Mouse (Mus musculus) frontal cortex, postnatal 14 days (tissue): ENCODE results near the gene Cwc27.

Source experiments
- DNase-seq, 2 experiments: peaks; one replicate each; pipeline ENCODE4 v3.0.0; 2022; ENCODE audit warnings: low spot score in 2 of 2

Cwc27 gene

DNA sequence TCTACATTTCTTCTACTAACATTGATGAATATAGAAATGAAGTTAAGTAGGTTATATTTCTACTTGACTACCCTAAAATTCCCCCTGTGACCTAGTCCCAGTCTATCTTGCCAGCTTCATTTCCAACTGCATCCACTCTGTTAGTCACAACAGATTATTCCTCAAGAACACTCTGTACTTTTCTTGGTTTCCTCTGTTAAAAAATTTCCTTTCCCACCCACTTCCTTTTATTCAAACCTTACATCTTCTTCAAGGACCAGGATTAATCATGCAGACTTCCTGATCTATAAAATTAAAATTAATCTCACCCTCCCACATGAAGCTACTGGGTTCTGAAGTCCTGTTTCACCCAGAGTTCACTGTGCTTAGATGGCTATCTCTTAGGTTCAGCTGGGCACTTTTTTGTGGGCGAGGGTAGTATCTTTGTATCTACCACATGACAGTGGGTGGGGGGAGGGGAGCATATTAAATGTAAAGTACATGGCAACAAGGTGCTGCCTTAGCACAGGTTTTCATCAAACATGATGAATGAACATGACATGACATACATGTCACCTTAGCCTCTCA, 37.8 kb downstream of the Cwc27 start:
- DNase-seq, result no peak

DNA sequence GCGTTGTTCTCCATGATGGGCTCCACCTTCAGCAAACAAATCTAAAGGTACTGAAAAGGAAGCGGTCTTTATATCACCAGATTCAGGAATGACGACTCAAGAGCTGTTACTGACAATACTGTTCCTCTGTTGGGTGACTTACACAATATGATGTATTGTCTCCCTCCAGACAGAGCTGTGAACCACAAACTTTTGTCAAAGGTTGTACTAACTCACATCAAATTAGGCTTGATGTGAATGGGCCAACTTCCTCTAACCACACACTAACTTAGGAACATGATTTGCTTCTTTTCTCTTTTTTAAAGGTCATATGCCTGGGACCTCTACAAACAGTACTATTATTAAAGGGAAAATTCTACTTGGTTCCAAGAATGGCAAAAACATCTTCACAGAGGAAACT, 53.7 kb downstream of the Cwc27 start:
- no peak for DNase-seq

DNA sequence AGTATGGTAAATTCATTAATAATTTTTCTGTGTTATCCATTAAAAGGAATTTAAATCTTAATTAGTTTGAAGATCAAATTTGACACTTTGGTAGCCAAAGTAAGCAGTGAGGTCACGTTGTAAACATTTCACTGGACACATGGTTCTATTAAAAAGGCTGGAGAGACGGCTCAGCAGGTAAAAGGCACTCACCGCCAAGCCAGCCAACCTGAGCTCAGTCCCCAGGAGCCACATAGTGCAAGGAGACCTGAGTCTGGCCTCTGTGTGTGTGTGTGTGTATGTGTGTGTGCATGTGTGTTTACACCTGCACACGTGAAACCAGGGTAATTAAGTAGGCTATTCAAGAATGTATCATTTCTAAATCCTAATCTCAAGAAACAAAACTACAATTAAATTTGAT, 54.5 kb downstream of the Cwc27 start:
- no peak for DNase-seq

DNA sequence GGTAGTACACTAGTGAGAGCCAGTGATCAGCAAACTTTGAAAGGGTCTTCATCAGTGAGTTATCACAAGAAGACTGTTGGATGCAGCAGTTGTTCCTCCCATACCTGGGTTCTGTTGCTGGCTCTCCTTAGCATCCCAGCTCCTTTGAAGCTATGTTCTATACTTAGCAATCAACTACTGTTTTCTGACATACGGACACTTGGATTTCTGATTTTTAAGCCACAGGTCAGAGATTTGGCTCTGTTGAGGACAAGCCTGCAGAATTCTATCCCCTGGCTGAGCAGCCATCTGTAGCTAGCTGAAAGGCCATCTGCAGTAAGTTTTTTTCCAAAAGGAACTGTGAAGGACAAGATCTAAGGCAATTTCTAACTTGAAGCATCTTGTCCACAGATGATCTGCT, 57.6 kb downstream of the Cwc27 start:
- no peak for DNase-seq

DNA sequence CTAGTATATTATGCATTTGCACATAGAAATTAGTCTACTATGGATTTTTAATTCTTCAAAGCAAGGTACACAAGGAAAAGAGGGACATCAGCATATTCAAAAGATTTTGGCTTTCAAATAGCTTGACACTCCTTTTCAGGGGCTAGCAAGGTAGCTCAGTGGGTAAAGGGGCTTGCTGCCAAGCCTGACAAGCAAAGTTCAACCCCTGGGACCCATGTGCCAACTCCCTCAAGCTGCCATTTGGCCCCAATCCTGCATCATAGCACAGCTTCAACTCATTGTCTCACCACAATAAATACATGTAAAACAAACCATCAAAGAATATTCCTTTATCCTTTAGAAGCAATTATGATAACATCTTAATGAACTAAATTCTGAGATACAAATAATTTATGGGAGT, 69.9 kb downstream of the Cwc27 start:
- DNase-seq, result no peak

DNA sequence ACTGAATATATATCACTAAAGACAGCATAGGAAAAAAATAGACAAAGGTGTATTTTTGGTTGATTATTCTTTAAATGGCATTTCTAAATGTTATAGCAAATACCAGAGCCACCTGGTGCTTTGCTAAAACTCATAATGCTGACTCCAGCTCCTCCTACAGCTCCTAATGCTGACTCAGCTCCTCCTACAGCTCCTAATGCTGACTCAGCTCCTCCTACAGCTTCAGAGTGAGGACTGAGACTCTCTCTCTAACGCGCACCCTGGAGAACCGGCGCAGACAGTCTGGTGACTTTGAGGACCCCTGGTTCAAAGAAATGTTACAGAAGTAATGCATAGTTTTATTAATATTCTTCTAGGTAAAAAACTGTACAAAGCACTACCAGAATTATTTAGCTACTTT, 74.1 kb downstream of the Cwc27 start:
- no peak for DNase-seq

DNA sequence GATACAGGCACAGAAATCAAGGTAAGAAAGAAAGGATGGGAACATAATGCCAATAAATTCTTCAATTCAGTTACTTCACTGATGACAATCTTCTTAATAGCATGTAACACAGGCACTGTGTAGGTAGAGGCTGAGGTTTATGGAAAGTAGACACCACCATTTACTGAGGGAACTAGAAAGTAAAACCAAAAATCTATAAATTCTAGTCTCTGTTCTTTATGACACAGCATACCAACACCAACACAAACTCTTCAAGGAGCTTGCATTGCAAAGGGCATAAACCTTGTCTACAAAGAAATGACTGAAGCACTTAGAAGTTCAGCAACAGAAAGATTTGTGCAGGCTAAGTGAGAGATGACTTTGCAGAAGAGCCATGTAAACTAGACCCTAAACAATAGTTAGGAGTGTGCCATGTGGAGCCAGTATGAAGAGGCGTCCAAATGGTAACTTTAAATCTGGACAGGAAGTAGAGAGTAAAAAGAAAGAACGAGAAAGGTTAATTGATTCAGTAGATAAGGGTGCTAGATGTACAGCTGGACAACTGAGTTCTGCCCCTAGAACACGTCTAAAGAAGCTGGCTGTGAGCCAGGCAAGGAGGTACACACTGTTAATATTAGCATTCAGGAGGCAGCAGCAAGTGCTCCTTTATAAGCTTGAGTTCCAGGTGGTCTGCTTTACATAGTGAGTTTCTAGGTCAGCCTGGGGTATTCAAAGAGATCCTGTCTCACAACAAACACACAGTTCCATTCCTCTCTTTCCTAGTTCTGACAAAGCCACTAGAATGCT, 87.5 kb downstream of the Cwc27 start:
- DNase-seq, result no peak

DNA sequence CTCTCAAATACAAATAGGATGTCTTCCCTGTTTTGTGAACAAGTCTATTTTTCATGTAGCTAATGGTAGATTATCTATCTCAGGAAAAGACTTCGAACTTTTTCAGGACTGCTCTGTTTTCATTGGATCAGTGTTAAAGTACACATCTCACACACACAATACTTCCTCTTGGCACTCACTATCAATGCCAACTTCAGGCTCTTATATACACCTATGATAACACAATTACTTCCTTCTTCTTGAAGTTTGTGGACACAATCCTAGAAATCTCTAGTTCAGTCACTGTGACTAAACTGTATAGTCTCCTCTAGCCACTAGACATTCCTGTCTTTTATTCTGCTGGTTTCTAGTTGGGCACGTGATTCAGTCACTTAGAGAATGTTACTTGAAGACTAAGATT, 89.3 kb downstream of the Cwc27 start:
- DNase-seq, result no peak

DNA sequence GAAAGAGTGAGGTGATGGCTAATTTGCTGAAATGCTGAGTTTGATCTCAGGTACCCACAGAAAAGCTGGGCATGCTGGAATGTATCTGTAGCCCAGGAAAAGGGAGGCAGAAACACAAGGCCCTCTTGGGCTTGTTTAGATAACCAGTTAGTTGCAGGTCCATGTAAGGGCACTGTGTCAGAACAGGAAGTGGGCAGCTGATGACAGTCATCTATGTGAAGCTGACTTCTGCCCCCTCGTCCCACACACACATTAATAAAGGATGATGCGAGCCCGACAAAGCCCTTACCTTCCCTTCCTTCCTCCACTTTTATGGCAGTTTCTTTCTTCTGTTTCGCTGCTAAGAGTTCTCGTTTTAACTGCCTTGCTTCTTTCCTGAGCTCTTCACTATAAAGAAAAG, 96.8 kb downstream of the Cwc27 start:
- no peak for DNase-seq

DNA sequence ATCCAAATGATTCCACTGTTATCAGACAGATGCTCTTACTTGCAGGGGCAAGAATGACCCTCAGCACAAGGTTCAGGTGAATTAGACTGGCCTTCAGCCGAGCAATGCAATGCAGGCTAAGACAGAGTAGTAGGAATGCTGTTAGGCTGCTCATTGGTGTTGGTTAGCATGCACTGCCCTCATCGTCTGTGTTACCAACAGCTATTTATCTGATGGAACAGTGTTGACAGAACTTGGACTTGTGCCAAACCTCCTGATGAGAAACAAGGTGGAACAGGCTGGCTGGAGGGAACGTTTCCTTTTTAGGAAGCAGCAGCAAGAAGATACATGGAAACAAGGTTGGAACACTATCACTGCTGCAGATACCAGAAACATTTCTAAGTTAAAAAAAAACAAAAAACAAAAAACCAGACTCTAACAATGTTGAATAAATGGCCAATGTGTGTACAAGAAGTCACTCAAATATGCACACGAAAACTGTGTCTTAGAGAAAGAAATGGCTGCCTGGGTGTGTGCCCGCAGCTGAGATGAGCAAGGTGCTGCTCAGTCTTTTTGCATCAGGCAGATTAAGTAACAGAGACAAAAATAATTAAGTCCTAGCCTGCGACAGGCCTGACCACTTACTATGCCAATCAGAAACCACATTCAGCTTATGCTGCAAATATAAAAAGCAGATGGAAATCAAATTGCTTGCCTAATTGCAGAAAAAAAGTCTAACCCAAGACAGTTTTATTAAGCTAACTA, 122.2 kb downstream of the Cwc27 start:
- DNase-seq, result peak in 1 of 2 experiments; percentile 9

DNA sequence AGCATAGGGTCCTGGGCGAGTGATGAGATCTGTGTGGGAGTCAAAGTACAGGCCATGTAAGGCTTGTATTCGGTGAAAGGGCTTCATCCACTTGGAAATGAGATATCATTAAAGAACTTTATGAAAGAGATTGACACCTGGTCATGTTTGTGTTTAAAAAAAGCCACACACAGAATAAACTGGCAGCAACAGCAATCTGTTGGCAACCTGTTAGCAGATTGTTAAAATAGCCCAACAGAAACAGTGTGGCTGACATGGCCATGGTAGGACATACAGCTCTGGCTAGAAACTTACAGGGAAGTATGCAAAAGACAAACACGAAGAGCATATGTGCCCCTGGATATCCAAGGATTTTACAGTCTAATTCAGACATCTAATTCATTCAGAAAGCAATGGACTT, 124.2 kb downstream of the Cwc27 start:
- DNase-seq, result no peak

DNA sequence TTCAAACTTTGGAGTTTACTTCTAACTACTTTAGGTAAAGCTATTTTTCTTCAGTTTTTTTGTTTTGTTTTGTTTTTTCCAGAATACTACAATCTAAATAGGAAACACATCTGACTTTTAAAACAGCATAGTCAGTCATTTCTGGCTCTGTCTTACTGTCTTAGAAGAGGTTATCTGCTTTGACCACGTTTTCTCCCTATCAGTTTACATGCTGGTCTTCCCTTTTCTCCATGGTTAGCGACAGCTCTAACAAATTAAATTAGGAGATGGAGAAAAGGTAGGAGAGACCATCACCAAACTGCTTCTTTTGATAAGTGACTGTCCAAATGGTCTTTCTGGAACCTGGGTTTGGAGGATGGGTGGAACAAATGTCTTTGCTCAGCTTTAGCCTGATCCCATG, 131.4 kb downstream of the Cwc27 start:
- DNase-seq, result no peak

DNA sequence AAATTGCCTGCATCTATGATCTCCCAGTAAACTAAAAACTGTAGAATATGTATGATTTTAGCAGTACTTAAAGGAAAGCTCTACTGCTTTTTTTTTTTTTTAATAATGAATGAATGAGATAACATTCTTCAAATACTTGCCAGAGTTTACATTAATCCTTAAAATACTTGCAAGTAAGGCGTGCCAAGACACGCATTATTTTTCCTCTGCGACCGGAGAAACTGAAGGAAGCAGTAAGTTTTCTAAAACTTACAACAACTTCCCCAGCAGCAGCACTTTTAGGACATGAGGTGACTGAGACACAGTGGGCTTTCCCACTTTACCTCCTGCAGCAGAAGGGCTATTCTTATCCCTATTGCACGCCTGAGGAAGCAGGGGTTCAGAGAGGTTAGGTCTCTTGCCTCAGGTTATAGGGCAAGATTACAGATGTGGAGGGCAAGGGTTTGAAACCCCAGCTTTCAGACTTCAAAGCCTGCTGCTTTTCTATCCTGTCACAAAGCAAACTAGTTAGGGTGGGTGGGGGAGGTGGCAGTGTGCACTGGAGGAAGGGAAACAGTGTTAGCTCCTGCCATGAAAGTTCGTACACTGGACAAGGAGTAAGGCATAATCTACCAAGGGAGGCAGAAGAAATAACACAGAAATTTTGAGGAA, 132.5 kb downstream of the Cwc27 start:
- no peak for DNase-seq

DNA sequence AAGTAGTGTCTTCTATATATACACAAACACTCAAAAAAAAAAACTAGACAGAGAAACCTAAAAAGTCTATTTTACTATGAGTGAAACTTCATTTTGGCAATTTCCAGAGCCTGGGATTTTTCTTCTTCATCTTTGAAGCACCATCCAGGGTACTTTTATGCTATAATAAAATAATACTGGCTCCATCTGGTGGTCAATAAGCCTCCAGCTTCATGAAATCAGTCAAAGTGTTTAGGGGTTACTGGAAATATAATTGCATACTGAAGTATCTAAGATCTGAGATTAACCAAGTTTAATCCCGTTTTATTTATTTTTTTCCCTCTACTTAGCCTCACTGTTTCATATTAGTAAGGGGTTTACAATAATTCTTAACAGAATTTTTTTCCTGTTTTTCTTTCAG, 135.7 kb downstream of the Cwc27 start:
- no peak for DNase-seq

DNA sequence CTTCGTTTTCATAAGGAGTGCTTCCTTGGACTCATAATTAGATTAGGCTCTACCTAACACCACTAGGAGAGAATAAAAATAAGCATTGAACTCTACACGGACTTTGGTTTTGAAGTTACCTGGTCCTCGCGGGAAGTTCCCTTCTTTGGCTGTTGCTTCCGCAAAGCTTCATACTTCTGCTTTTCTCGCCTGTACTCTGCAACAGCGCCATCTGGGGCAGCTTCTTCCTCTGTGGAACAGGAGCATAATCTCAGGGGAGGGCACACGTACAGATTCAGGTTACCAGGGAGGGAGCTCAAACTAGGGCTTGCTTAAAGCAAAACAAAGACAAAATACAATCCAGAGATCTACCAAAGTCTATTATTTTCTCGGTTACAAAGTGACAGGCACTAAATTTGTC, 155.8 kb downstream of the Cwc27 start:
- DNase-seq, result no peak

DNA sequence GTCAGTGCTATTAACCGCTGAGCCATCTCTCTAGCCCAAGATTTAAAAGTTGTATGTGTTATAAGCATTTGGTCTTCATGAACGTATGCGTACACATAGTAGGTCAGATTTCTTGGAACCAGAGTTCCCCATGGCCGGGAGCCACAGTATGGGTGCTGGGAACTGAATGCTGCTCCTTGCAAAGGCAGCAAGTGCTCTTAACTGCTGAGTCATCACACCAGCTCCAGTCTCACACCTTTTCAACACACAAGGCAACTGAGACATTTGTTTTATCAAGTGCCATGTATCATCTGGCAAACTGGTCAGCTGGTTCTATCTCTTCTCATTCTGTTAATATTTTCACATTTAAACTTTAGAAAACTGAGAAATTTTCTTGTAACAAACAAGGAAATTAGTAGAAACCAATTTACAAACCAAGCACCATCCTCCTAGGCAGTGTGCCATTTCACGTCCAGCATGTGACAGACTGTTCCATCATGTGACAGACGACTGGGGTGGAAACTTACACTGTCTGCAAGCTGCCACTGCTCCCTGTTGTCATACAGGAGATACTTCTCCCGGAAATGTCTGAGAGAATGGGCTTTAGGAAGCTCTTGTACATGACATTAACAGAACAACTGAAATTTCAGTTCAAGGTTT, 156.8 kb downstream of the Cwc27 start:
- DNase-seq, result no peak

DNA sequence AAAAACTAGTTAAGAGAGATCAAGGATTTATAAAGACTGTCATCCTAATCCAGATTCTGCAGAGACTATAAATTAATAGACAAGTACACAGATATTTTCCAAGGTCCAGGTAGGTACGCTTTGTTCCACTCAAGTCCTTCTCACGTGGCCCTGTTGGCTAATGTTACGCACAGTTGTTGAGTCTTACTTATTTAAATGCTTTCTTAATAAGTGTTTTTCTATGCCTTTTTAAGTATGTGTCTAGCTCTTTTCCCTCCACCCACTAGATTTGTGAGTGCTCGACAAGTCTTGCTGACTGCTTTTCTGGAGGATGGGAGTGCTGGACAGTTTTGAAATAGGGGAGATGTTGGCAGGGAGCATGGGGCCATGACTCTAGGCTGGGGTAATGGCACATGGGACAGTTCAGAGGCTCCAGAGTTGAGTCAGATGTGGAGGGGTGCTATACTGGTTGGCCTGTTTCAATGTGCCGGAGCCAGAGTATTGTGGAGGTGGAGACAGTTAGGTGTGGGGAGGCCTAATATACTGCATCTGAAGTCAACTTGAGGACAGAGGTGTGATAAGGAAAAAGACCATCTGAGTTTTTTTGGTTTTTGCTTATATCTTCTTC, 160.2 kb downstream of the Cwc27 start:
- DNase-seq, result no peak

DNA sequence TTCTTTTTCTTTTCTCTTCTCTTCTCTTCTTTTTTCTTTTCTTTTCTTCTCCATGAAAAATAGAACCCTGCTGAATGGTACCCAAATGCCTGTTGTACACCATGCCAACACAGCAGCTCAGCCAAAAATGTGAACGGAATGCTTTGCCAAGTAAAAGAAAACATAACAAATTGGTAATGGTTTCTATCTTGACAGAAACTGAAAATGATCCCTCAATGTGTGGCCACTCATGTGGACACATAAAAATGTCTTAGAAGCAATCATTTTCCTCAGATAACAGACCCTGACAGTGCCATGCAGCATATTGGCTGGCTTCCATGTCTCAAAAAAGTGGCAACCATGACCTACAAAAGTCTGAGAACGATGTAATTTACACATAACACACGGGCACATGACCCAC, 161.8 kb downstream of the Cwc27 start:
- DNase-seq, result no peak

DNA sequence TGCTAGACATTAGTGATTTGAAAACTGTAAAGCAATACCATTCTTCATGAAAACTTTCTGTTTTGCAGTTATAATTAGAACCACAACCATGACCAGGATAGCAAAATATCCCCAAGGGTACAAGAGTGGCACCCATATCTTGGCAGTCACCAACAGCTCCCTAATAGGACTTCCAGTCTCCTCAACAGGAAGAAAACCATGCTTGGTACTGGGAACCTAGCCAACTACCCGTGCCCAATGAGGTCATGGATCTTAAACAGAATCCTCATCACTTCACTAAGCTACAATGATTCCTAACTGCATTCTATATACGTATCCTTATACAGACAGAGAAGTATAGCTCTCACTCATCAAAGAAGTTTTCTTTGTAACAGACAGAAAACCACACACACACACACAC, 165.2 kb downstream of the Cwc27 start:
- no peak for DNase-seq

DNA sequence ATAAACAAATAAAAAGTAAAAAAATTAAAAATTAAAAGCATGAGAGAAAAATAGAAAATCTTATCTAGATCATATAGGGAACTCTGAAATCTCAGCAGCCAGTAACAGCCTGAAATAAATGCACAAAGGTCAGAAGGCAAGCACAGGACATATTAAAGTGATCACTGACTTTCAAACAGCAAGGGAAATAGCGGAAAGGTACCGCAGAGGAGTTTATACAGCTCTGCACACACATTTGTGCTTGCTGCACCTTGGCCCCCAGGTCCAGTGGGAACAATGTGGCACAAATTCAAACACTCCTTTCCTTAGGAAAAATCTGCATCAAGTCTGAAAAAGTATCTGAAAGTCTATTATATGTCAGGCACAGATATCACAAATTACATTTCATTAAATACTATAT, 166.3 kb downstream of the Cwc27 start:
- no peak for DNase-seq

DNA sequence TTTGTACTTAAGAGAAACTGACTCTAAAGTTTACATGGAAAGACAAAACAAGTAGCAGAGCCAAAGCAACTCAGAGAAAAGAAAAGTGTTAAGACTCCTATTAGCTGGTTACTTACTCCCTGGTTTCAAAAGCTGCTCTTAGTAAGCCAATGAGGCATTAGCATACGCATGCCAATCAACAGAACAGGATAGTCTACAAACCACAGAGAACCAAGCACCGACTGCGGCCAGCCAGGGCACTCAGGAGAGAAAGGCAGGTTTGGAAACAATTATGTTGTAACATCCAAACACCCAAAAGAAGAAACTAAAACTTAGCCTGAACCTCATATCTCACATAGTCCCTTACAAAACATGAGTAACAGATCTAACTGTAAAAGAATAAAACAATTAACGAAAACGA, 166.8 kb downstream of the Cwc27 start:
- no peak for DNase-seq
